Mouse (Mus musculus): ENCODE results near the gene Chga.

Gene Chga

DNA sequence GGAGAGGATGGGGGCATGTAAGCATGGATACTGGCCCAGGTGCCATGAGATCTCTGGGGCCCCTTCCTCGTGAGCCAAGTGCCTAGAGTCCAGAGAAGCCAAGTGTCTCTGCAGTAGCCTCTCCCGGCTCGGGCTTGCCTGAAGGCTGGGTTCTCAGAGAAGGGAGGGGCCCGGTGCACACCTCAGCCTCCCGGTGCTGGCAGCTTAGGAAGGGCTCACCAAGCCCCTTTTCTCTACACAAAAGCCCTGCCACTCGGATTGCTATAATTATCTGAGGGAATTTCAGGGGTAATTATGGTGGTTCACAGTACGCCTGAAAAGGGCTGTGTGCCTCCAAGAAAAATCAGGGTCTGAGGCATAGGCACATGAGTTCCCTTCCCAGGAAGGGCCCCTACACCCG, 47.1 kb downstream of the Chga start:
- DNase-seq = no peak

DNA sequence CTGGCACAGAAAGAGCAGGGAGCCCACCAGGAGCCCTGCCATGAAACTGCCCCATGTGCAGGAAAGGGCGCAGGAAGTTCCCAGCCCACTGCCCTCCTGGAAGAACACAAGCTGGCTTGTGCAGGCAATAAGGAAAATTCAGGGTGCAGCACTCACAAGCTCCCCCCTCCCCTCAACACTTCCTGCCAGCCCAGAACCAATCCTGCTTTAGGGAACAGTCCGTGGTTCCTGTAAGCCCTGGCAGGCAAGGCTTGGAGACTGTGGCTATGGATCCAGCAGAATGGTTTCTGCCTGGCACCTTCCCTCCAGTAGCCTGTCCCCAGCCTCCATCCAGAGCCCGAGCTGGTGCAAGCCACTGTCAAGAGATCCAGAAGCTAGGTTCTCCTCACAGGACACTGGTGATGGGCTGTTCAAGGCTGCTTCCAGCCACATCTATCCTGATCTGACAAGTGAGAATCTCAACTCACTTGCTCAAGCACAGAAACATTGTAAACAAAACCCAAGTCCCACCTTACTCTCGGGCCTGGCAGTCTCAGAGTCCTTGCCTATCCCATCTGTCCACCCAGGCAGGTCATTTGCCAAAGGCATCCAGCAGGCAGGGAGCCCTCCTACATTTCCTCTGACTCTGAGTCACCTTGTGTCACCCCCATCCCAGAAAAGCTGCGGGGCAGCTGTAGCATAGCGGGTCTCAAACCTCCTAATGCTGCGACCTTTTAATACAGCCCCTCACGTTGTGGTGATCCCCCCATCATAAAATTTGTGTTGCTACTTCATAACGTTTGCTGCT, 47.7 kb downstream of the Chga start:
- no peak for DNase-seq

DNA sequence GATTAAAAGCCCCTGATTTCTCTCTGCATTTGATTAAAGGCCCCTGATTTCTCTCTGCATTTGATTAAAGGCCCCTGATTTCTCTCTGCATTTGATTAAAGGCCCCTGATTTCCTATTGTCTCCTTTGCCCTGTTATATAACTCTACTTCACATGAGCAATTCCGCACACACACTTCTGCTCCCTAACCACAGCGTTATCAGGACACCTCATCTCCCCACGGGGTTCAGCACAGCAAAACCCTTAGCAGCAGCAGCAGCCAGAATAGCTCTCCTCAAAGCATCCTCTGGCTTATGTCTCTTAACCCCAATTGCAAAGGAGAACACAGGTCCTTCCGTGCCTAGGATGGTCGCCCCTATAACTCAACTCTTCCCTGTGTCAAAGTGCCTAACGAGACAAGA, 50.8 kb downstream of the Chga start:
- DNase-seq = no peak

DNA sequence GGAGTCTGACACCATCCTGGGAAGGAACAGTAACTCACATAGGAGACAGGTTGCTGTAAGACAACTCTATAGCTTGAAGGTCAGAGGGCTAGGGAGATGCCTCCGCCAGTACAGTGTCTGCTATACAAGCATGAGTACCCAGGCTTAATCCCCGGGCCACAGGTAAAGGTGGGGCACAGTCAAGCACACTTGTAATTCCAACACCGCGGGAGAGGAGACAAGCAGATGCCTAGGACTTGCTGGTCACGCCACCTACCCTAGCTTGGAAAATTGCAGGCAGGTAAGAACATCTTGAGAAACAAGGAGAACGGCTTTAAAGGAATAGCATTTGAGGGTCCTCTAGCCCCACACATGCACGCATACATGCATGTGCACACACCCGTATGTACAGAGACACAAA, 52.3 kb downstream of the Chga start:
- DNase-seq = no peak

DNA sequence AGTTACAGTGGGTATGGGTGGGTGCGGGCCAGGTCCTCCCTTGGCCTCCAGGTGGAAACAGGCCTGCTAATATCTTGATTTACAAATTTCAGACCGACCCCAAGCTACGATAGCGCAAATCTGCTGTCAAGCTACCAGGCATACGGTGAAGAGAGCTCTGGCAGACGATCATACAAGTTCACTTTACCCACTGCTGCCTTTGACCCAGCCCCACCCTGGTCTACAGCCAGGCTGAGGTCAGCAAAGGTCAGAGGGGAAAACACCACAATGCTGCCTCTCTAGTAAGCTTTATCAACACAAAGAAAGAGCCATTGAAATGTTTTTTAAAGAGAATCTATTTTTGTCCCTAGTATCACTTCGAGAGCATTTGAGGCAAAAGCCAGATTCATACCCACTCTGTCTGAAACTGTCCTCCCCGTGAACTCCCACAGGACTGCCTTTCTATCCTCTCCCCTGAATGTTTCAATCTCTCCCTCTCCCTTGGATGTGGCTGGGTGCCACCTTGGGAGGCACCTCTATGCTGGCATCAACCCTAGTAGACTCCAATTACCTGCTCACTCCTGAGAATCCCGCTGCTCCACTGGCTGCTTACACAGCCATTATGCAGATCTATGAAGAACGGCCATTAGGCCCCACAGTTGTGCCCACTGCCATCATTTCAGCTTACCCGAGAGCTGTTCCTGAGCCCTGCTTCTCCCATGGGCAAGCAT, 53.2 kb downstream of the Chga start:
- no peak for DNase-seq

DNA sequence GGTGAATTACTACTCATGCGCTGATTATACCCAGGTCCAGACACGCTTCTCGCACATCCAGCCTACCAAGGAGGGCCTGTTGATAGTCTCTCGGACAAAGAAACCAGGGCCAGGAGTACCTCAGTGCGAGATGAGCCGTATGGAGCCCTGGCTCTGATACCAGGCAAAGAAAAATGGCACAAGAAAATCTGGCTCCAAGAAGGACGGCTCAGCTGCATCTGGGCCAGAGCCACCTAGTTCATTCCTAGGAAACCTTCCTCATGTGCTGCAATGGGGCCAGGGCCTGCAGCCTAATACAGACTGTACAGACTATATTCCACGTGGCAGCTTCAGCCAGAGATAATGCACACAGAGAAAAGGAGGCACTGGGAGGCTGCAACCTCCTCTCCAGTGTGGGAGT, 56.2 kb downstream of the Chga start:
- no peak for DNase-seq

DNA sequence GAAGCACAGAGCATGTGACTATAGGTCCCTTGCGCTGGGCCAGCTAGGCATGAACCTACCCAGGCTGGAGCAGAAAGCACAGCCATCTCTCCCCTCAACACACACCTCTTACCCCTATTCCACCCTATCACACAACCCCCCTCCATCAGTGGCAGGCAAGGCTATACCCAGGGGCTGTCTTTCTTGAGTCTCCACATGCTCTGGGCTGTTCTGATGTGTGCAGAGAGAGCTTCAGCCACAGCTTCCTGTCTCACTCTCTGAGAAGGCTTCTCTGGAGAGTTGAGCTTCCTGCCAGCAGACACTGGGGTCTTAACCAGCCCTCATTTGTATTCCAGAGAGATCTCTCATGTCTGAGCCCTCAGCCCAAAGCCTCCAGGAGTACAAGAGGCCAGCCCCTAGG, 57.7 kb downstream of the Chga start:
- no peak for DNase-seq

DNA sequence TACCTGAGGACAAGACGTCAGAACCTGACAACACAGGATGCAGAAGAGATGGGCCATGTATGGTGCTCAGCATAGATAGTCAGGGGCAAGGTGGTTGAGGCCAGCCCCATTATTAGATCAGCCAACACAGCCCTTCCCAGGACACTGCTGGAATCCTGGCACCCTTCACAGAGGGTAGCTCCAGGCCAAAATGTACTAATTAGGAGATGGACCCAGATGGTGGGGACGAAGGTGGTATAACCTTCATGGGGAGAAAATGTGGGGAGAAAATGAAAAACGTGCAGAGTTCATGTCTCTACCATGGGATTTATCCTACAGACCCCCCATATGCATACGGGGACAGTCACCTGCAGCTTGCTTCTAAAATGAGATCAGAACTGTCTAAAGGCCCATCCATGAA, 58.6 kb downstream of the Chga start:
- no peak for DNase-seq
